Mouse (Mus musculus): ENCODE results near the gene Haus6. TPM values are rescaled to one million over a fixed set of nuclear protein-coding genes. Genes with fewer than 3 reads are reported as not detected.
A peak's percentile ranks its signal among the peaks of the same experiment; 100 is the strongest.
"Not testable (repeated sequence)": the region's sequence is repeated elsewhere in the genome, so short reads cannot be mapped to it uniquely, and the experiment has no call there.

Haus6 gene
- total RNA-seq (2022): 10 to 100 TPM; 10.2 to 14.5 (median 10.8) TPM

DNA sequence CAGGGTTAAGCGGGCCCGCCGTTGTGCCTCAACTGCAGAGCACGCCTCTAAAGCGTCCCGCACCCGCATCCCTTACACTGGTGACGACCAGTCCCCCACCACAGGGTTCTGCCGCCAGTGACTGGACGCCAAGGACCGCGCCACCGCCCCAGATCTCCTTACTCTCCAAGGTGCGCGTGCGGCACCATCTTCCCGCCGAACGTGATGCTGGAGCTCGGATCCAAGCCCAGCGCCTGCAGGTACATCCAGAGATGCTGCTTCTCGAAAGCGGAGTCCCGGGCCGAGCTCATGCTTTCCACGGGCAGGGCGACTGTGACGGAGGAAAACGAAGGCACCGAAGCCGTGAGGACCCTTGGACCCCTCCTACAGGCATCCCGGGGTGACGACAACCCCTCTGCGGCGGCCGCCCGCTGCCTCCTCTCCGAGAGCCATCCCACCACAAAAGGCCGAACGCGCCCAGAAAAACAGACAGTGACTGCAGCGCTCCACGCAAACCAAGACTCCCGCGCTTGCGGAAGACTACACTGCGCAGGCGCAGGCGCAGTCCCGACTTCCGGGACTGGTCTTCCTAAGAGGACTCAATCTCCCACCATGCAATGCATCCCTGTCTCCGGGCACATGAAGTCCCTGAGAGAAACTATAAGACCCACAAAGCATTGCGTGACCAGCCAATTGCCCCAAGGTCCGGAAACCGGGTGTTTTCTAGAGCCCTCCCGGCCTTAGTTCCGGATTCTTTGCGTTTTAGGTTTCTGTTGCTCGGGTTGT lies at the start of gene Haus6:
Gene Haus6, minus strand, starts transcription at position 532 of the 765 bp plus-strand sequence.
- peak; percentile 92 for DNase-seq

DNA sequence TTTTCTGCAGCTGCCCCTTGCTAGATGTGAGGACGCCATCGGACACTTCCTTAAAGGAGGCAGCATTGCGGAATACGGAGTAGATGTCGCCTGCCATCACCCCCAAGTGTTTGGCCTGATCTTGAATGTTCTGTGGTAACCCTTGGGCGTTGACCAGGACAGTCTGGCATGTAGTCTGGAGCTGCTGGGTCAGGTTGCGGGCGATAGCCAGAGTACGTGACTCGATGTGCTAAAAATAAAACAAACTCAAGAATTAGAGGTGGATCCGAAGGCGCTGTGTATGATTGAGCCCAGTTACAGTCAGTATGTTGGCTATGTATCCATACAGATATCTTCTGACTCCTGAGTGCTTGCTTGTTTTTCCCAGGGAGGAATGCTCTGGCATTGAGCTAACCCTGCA lies 45.3 kb upstream of the Haus6 start:
- DNase-seq: no peak

DNA sequence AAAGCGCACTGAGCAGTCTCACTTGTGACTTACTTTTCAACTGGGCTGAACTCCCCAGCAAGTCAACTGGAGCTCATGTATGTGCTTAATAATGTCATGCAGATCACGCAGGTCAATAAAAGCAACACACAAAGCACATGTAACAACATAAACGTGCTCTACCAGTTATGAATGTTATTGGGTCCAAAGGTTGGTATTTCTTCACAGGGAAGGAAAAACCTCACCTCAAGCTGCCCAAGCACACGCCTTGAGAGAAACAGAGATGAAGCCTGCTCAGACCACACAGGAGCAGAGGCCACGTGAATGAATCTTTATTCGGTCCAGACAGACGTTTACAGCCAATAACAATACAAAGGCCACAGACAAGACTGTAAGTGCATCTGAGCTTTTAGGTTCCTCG lies 44.6 kb upstream of the Haus6 start:
- DNase-seq: not testable (repeated sequence)

- no peak for DNase-seq
These were observed 40.0 kb upstream of the Haus6 start for GRCm38 (mm10) chr4:86651686-86652384.

- DNase-seq: not testable (repeated sequence)
These were observed 36.5 kb upstream of the Haus6 start for GRCm38 (mm10) chr4:86648394-86648793.

DNA sequence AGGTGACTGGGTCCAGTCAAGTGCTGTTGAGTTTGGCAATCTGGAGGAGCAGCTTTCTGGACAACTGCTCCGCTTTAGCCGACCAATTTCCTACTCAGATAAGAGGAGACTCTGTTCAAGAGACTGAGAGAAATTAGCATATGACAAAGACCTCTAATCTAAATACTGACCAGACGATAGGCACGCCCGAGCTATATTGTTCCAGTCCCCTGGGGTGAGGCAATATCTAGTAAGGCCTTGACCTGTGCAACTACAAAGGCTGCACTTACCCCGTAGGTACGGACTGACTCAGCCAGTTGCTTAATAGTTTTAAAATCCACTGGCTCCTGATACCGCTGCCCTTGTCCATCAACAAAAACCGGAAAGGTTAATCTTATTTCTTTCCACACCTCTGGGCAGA lies 25.7 kb upstream of the Haus6 start:
- not testable (repeated sequence) for DNase-seq

GRCm38 (mm10) chr4:86634873-86635272 lies 23.0 kb upstream of the Haus6 start:
- DNase-seq: not testable (repeated sequence)

DNA sequence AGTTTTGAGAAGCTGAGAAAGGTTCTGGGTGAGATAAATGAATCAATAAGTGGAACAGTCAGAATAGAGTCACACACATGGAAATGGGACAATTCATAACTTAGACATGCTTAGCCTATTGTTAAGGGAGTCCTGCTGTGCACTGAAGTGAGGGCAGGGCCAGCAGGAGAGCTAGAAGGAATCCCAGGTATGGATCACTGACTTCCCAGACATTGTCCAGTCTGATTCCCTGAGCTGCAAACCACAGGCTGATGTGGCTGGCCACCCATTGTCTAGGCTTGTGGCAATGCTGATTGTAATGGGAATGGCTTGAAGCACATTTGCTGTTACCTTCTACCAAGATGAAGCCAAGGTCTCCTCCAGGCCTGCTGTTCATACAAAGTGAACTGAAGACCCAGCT lies 22.5 kb upstream of the Haus6 start:
- not testable (repeated sequence) for DNase-seq

GRCm38 (mm10) chr4:86632556-86632955 lies 20.7 kb upstream of the Haus6 start:
- not testable (repeated sequence) for DNase-seq

- DNase-seq: no peak
These were observed 20.0 kb upstream of the Haus6 start for GRCm38 (mm10) chr4:86631831-86632230.

GRCm38 (mm10) chr4:86626496-86626895 lies 14.6 kb upstream of the Haus6 start:
- not testable (repeated sequence) for DNase-seq

- DNase-seq: no peak
These were observed 13.6 kb upstream of the Haus6 start for GRCm38 (mm10) chr4:86625463-86625862.

DNA sequence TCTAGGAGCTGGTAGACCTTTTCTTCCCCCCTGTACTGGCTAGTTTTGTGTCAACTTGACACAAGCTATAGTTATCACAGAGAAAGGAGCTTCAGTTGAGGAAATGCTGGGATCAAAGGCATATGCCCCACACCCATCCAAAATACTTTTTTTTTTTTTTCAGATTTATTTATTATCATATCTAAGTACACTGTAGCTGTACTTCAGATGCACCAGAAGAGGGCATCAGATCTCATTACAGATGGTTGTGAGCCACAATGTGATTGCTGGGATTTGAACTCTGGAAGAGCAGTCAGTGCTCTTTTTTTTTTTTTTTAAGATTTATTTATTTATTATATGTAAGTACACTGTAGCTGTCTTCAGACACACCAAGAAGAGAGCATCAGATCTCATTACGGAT lies 10.7 kb upstream of the Haus6 start:
- DNase-seq: not testable (repeated sequence)

GRCm38 (mm10) chr4:86622116-86622515 lies 10.3 kb upstream of the Haus6 start:
- no peak for DNase-seq

DNA sequence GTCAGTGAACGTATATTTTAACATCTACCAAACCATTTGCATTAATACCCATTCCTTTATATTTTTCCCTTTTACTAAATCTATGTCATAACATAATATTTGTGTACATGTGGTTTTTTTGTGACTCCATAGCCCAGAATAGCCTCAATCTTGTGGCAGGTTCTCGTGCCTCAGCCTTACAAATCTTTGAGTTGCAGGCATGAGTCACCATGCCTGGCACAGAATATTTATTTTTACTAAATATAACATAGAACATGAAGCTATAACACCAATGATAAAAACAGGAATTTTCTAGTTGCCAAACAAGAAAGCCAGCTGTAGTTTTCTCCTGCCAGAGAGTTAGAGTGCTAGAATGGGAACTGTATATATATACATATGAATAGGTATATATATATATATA lies 8.7 kb upstream of the Haus6 start:
- no peak for DNase-seq

DNA sequence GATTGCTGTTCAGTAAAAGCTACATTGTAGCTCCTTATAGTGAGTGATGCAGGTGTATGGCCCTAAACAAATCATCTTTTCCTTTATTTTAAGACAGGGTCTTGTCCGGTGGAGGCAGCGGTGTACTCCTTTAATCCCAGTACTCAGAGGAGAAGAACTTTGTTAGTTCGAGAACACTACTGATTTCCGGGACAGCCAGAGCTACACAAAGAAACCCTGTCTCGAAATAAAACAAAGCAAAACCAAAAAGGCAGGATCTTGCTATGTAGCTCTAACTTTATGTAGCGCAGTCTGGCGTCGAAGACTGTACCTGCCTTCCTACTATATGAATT lies 400 bp upstream of the Haus6 start:
- no peak for DNase-seq

- DNase-seq: no peak
These were observed 20.6 kb downstream of the Haus6 start for GRCm38 (mm10) chr4:86591304-86591703.

GRCm38 (mm10) chr4:86588236-86588635 lies 23.6 kb downstream of the Haus6 start:
- DNase-seq: no peak

GRCm38 (mm10) chr4:86580591-86580990 lies 31.3 kb downstream of the Haus6 start:
- DNase-seq: no peak

GRCm38 (mm10) chr4:86580056-86580455 lies 31.8 kb downstream of the Haus6 start:
- no peak for DNase-seq

GRCm38 (mm10) chr4:86576630-86577225 lies 35.1 kb downstream of the Haus6 start:
- no peak for DNase-seq

GRCm38 (mm10) chr4:86576120-86576541 lies 35.7 kb downstream of the Haus6 start:
- DNase-seq: no peak

DNA sequence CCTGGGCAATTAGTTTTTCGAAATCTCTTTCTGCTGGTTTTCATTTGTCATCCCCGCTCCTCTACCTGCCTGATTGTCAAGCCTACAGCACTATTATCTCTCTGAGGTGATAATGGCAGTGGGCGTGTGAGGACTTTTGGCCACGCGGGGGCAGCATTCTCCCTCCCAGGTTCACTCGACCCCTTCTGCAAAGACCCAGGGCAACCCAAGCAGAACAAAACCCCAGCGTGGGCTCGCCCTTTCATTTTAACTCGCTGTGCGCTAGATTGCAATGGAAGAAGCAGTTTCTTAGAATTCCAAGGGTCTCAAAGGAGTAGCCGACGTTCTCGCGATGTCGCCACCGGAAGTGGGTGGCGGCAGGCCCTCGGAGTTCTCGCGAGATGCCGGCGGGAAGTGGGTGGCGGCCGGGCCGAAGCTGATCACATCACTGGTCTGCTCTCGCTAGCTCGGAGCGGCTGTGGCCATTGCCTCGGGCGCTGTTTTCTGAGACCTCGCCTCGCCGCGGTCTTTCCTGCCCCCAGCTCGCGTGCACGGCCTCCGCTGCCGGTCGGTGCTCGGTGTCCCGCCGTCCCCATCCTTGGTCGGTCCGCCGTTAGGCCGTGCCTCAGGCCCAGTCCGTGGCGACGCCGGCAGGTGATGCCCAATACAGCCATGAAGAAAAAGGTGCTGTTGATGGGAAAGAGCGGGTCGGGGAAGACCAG lies 36.4 kb downstream of the Haus6 start, which contains the start of gene Rraga:
Gene Rraga, plus strand, starts transcription at position 386 of the 701 bp plus-strand sequence.
- peak; percentile 92 for DNase-seq

Measured in adrenal gland, adult 8-10 months (tissue).